Mouse (Mus musculus) stomach, embryonic 14.5 days (tissue): ENCODE measurements around the gene Cd3eap. TPM values are rescaled to one million over a fixed set of nuclear protein-coding genes. Genes with fewer than 3 reads are reported as not detected.

Experiments
- ATAC-seq: fragments of 200-750 bp; cut with Nextera tagmentation; 2 replicates; pipeline ENCODE4 v1.8.0; 2017; ENCODE audit warnings: low read depth, moderate TSS enrichment; ENCODE audit not compliant: insufficient number of reproducible peaks, insufficient read depth, low FRiP score
- H3K27ac ChIP-seq: fragments of 300-500 bp; sonication (generic); 2 replicates; pipeline ENCODE4 v1.5.1; 2014; ENCODE audit warnings: mild to moderate bottlenecking, low read length, moderate library complexity, mixed read lengths
- H3K27me3 ChIP-seq: fragments of 300-500 bp; sonication (generic); 2 replicates; pipeline ENCODE4 v1.6.1; 2014; ENCODE audit warnings: low read length, control low read depth, mixed read lengths; ENCODE audit not compliant: control insufficient read depth, insufficient read depth
- H3K36me3 ChIP-seq: fragments of 300-500 bp; sonication (generic); 2 replicates; pipeline ENCODE4 v1.6.1; 2014; ENCODE audit warnings: mild to moderate bottlenecking, control low read depth, low read length, moderate library complexity, mixed read lengths; ENCODE audit not compliant: control insufficient read depth, insufficient read depth
- H3K4me1 ChIP-seq: fragments of 300-500 bp; sonication (generic); 2 replicates; pipeline ENCODE4 v1.6.1; 2014; ENCODE audit warnings: low read length, control low read depth, mixed read lengths; ENCODE audit not compliant: control insufficient read depth, insufficient read depth
- H3K4me2 ChIP-seq: fragments of 300-500 bp; sonication (generic); replicated peaks from 2 replicates; pipeline ENCODE4 v1.6.1; 2014; ENCODE audit warnings: low read depth, low read length, control low read depth
- H3K4me3 ChIP-seq: fragments of 300-500 bp; sonication (generic); 2 replicates; pipeline ENCODE4 v1.5.1; 2014; ENCODE audit warnings: low read depth, low read length, control low read depth
- H3K9ac ChIP-seq: fragments of 300-500 bp; sonication (generic); replicated peaks from 2 replicates; pipeline ENCODE4 v1.6.1; 2014; ENCODE audit warnings: low read depth, mild to moderate bottlenecking, control low read depth, low read length, moderate library complexity, mixed read lengths
- H3K9me3 ChIP-seq: fragments of 300-500 bp; sonication (generic); 2 replicates; pipeline ENCODE4 v1.6.1; 2016; ENCODE audit warnings: low read depth, low read length, control low read depth; ENCODE audit not compliant: control insufficient read depth
- WGBS: fragments of 180-500 bp; shearing (Covaris S2); extraction: QIAGEN DNeasy Blood & Tissue Kit; methylation state at CpG from one replicate; pipeline ENCODE4 v1.1.7; 2014; 5-methylcytosine and 5-hydroxymethylcytosine counted together
- microRNA counts: library from miRNA; unstranded; fragments of <30 nt; microRNA quantifications from one replicate; lab custom pipeline; 2016
- microRNA-seq: library from miRNA; unstranded; fragments of <30 nt; microRNA quantifications from one replicate; pipeline ENCODE4, GENCODE M21; 2016
- polyA plus RNA-seq: library from polyadenylated mRNA; unstranded; fragments of >200 nt; fragmentation: Nextera tagmentation; extraction: Ambion mirVana; gene quantifications from 2 replicates; pipeline ENCODE4 v1.2.1, GENCODE M21; 2014

Cd3eap gene
- polyA plus RNA-seq, 1 experiment from 2014 or later = 23.9 TPM

- H3K4me3 ChIP-seq = peak overlapping the region; percentile 59
- peak; percentile 71 for ATAC-seq
- H3K27me3 ChIP-seq = peaks cover 33% of the 10 kb centered on the region
- H3K9me3 ChIP-seq = no peaks in the 10 kb centered on the region
- peak overlapping the region; percentile 25; the same call in 1 of the 2 replicates for H3K9ac ChIP-seq
- H3K4me1 ChIP-seq = peaks cover 16% of the 10 kb centered on the region
- H3K36me3 ChIP-seq = no peaks in the 10 kb centered on the region
- peak overlapping the region; percentile 99 for H3K4me2 ChIP-seq
- H3K27ac ChIP-seq = peak overlapping the region; percentile 66; the same call in 1 of the 2 replicates
- WGBS = 2% methylated on average over 18 of the region's 18 CpGs
These were observed 51.4 kb downstream of the Cd3eap start for GRCm38 (mm10) chr7:19307739-19308453.

DNA sequence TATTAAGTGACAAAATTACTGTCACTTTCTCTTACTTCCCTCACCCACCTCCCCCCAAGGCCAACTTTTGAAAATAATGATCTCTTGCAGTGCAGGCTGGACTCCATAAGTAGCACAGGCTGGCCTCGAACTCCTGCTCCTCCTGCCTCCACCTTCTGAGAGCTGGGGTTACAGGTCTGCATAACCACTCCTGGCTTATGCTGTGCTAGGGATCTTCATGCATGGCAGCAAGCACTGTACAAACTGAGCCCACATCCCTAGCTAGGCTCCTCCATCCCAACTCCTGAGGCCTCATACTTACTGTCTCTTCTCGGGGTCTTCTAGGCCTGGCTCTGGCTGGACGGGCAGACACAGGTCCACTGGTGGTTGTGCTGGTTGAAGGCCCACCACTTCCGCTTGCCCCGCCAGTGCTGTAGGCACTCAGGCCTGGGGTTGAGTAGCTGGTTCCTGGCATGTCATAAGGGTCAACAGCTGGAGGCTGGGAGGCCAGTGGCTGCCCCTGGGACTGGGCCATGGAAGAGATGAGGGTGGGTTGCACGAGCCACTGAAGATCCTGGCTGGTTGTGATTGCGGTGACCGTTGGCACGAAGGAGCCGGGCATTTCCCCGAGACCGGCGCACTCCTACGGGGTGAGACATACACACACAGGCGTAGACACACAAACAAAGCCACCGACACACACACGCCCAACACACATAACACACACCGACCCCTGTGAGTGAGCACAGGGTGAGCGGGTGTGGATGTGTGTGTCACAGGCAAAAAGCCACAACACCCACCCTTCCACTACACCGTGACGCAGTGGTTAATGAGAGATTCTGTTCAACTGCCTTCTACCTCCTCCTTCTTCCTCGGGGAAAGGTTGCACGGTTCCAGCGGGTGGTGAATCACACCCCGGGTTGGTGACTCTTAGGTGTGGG, 52.2 kb downstream of the Cd3eap start:
- WGBS = 68% methylated on average over 25 of the region's 25 CpGs
- no peak overlapping the region for H3K9ac ChIP-seq
- H3K27me3 ChIP-seq = peaks cover 40% of the 10 kb centered on the region
- no peak for ATAC-seq
- H3K36me3 ChIP-seq = no peaks in the 10 kb centered on the region
- no peak overlapping the region for H3K4me3 ChIP-seq
- H3K4me2 ChIP-seq = no peak overlapping the region
- peaks cover 16% of the 10 kb centered on the region for H3K4me1 ChIP-seq
- no peak overlapping the region for H3K27ac ChIP-seq
- no peaks in the 10 kb centered on the region for H3K9me3 ChIP-seq

MicroRNA genes within 50 kb of the gene (microRNA counts, 519-probe panel; counts per million panel counts)
- not detected for microRNA mmu-miR-343 (lab: Ali Mortazavi, UCI)

Small RNAs within 50 kb of the gene (microRNA-seq; reads per million reads assigned to microRNA genes)
- gene Mir343 = not detected

Other genes starting within 250 kb of the Cd3eap start
- 4.6 and 5.7 TPM in 2 replicates for gene Gm4969, start 241.1 kb downstream of the Cd3eap start, polyA plus RNA-seq
- 9.1 and 9.5 TPM in 2 replicates for gene Fbxo46, start 239.6 kb downstream of the Cd3eap start, polyA plus RNA-seq
- 10.9 and 11.3 TPM in 2 replicates for gene Qpctl, start 210.2 kb downstream of the Cd3eap start, polyA plus RNA-seq
- gene Snrpd2, start 209.8 kb downstream of the Cd3eap start, polyA plus RNA-seq = 143 and 161 TPM in 2 replicates
- gene Gipr, start 193.4 kb downstream of the Cd3eap start, polyA plus RNA-seq = 1.1 and 1.9 TPM in 2 replicates
- gene Eml2, start 183.1 kb downstream of the Cd3eap start, polyA plus RNA-seq = 4.1 and 4.8 TPM in 2 replicates
- gene Gpr4, start 146.9 kb downstream of the Cd3eap start, polyA plus RNA-seq = 1.4 and 2.0 TPM in 2 replicates
- gene Opa3, start 131.1 kb downstream of the Cd3eap start, polyA plus RNA-seq = 37.1 and 42.9 TPM in 2 replicates
- gene Vasp, start 87.7 kb downstream of the Cd3eap start, polyA plus RNA-seq = 48.1 and 64.9 TPM in 2 replicates
- 0.15 TPM in 1 of 2 replicates, not detected in the other for gene Ppm1n, start 79.4 kb downstream of the Cd3eap start, polyA plus RNA-seq
- 11.7 and 13.9 TPM in 2 replicates for gene Rtn2, start 76.9 kb downstream of the Cd3eap start, polyA plus RNA-seq
- gene Fosb, start 49.4 kb downstream of the Cd3eap start, polyA plus RNA-seq = 0.07 TPM in 1 of 2 replicates, not detected in the other
- gene Ercc1, start 14.7 kb downstream of the Cd3eap start, polyA plus RNA-seq = 86.0 and 92.8 TPM in 2 replicates
- 9.6 and 10.0 TPM in 2 replicates for gene Ppp1r13l, start 266 bp upstream of the Cd3eap start, polyA plus RNA-seq
- 8.8 and 10.3 TPM in 2 replicates for gene Ercc2, start 22.5 kb upstream of the Cd3eap start, polyA plus RNA-seq
- gene Klc3, start 44.6 kb upstream of the Cd3eap start, polyA plus RNA-seq = 6.0 and 8.9 TPM in 2 replicates
- gene Ckm, start 45.3 kb upstream of the Cd3eap start, polyA plus RNA-seq = 1.7 and 3.2 TPM in 2 replicates
- gene Mark4, start 99.3 kb upstream of the Cd3eap start, polyA plus RNA-seq = 8.6 and 9.7 TPM in 2 replicates
- 0.55 and 1.2 TPM in 2 replicates for gene Exoc3l2, start 103.8 kb upstream of the Cd3eap start, polyA plus RNA-seq
- 0.74 and 1.3 TPM in 2 replicates for gene Bloc1s3, start 148.9 kb upstream of the Cd3eap start, polyA plus RNA-seq
- 83.4 and 89.0 TPM in 2 replicates for gene Trappc6a, start 148.9 kb upstream of the Cd3eap start, polyA plus RNA-seq
- gene Nkpd1, start 158.4 kb upstream of the Cd3eap start, polyA plus RNA-seq = not detected in 2 replicates
- 6.3 and 7.1 TPM in 2 replicates for gene Ppp1r37, start 203.6 kb upstream of the Cd3eap start, polyA plus RNA-seq
- gene Zfp296, start 217.8 kb upstream of the Cd3eap start, polyA plus RNA-seq = 1.2 and 2.1 TPM in 2 replicates
- gene Gemin7, start 218.1 kb upstream of the Cd3eap start, polyA plus RNA-seq = 163 and 180 TPM in 2 replicates
- 38.6 and 44.8 TPM in 2 replicates for gene Clasrp, start 245.0 kb upstream of the Cd3eap start, polyA plus RNA-seq